Mouse (Mus musculus) thymus, postnatal 0 days (tissue): ENCODE data around the gene Ide. TPM values are rescaled to one million over a fixed set of nuclear protein-coding genes. Genes with fewer than 3 reads are reported as not detected.

Source experiments
- DNase-seq: peaks from one replicate; pipeline ENCODE4 v3.0.0-alpha.2; 2015; ENCODE audit warnings: low spot score
- polyA plus RNA-seq: library from polyadenylated mRNA; unstranded; fragments of >200 nt; fragmentation: Nextera tagmentation; extraction: Ambion mirVana; gene quantifications from 2 replicates; pipeline ENCODE4 v1.2.1, GENCODE M21; 2015

The Ide gene
- polyA plus RNA-seq, 1 experiment from 2014 or later = 38.5 TPM

- DNase-seq = no peak
Measured at GRCm38 (mm10) chr19:37335392-37335791, 2.3 kb downstream of the Ide start.

DNA sequence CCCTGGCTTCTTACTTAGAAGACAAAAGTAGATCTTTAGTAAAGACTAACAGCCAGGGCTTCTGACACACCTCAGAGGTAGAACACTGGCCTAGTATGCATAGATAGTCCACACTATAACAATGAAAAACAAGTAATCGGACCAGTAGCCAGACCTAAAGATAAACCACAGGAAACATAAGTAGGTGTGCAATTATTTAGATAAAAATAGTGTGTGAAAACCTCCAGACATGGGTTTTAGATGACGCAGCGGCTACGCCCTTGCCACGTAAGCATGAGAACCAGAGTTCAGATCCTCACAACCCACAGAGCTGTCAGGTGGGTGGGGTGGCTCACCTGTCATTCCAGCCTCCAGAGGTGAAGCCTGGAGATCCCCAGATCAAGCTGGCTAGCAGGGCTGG lies 4.3 kb downstream of the Ide start:
- no peak for DNase-seq

- DNase-seq = no peak
Measured at GRCm38 (mm10) chr19:37332726-37333125, 4.9 kb downstream of the Ide start.

DNA sequence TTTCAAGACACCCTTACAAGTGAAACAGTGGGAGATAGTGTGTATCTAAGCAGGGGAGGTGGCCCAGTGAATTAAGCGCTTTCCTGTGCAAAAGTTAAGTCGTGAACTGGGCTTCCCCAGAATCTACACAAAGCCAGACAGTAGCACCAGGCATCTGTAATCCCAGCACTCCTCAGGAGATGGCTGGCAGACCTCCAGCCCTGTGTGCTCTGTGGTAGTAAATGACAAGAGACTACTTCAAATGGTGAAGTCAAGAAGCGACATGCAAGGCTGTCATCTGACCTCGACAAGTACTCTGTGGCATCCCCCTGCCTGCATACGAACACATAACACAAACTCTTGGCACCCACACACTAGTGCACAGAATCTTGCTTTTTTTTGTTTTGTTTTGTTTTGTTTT lies 10.4 kb downstream of the Ide start:
- DNase-seq = no peak

DNA sequence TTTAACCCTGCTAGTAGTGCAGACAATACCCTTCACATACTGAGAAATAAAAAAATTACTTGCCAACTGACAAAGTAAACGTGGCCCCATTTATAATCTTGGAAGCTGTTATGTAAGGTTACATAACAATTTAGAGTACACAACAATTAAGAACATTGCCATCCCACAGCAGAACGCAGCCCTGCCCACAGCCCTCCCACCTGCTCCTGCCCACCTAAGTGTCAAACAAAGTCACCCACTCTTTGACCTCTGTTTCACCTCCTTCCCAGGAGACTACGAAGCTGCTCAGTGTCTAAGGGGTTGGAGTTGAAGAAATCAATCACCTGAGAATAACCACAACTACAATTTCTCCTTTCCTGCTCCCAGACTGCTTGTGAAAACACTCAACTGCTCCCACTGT lies 14.1 kb downstream of the Ide start:
- DNase-seq = no peak

- no peak for DNase-seq
Measured at GRCm38 (mm10) chr19:37320802-37321619, 16.6 kb downstream of the Ide start.

- DNase-seq = no peak
Measured at GRCm38 (mm10) chr19:37317359-37317758, 20.3 kb downstream of the Ide start.

DNA sequence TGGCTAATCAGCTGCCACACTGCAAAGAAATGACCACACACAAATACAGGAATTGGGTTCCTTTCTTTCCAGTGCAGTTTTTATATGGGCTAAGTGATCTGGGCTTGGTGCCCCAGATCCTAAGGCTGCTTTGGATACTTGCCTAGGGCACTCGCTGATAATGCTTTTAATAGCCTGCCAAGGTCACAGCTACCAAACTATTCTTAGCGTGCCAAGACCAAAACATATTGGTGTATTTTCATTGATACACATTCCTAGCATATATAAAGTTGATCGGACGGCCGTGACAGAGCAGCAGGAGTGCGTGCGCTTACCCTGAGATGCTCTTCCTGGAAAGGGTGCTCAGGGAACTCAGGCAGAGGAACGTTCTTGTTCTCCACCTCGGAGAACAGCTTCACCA lies 22.6 kb downstream of the Ide start:
- no peak for DNase-seq

DNA sequence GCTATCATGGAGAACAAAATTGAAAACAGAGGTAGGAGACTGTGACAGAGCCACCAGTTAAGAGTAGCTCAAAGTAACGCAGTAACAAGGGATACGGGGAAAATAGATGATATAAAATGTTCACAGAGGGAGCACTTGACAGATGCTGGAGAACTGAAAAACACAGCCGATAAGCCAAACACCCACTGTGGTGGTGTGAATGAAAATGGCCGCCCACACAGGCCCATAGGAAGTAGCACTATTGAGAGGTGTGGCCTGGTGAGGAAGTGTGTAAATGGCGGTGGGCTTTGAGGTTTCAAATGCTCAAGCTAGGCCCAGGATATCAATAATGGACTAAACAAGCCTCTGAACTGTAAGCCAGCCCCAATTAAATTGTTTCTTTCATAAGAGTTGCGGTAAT lies 26.2 kb downstream of the Ide start:
- no peak for DNase-seq

- DNase-seq = no peak
Measured at GRCm38 (mm10) chr19:37310133-37310532, 27.5 kb downstream of the Ide start.

- DNase-seq = no peak
Measured at GRCm38 (mm10) chr19:37308941-37309340, 28.7 kb downstream of the Ide start.

GRCm38 (mm10) chr19:37307826-37308545 lies 29.7 kb downstream of the Ide start:
- DNase-seq = no peak

- no peak for DNase-seq
Measured at GRCm38 (mm10) chr19:37306176-37306575, 31.5 kb downstream of the Ide start.

- DNase-seq = no peak
Measured at GRCm38 (mm10) chr19:37304866-37305265, 32.8 kb downstream of the Ide start.

DNA sequence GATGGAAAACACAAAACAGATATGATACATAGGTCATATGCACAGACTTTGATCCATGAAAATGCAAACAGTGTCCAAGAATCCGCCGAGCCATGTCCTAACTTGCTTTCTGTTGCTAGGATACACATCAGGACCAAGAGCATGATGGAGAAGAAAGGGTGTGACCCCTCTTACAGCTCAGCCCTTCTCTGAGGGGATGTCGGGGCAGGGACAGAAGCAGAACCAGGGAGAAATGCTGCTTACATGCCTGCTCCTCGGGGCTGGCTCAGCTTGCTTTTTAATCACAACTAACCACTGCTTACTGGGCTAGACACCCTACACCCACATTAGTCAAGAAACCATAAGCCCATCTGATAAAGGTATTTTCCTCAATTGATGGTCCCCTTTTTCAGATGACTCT lies 33.6 kb downstream of the Ide start:
- no peak for DNase-seq

DNA sequence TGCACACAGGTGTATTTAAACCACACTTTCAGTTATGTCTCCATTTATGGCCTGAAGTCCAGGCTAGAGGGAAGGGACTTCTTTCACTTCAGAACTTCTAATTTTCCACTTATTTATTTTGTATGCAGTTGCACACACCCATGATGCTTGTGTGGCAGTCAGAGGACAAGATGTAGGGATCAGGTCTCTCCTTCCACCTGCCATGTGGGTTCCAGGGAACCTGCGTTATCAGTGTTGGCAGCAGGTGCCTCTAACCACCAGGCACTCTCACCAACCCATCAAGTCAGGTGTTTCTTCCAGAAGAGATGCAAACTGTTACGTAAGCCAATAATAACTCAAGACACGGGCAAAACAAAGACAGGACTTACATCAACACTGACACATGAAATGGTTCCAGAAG lies 35.9 kb downstream of the Ide start:
- no peak for DNase-seq

DNA sequence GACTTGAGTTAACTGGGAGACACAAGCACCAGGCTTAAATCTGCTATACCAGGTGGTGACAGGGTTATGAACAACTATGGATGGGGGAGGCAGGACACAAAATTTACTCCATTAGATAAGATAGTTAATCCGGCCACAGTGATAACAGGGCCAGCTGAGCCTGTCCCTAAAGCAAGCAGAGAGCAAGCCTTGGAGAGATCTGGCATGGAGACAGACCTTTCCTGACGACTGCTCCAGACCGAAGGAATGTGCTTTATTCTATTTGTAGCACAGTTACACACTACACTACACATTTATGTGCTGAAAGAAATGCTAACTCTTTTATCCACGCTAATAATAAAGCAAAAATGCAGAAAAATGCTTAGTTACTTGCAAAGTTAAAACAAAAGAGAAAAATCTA lies 46.0 kb downstream of the Ide start:
- no peak for DNase-seq

DNA sequence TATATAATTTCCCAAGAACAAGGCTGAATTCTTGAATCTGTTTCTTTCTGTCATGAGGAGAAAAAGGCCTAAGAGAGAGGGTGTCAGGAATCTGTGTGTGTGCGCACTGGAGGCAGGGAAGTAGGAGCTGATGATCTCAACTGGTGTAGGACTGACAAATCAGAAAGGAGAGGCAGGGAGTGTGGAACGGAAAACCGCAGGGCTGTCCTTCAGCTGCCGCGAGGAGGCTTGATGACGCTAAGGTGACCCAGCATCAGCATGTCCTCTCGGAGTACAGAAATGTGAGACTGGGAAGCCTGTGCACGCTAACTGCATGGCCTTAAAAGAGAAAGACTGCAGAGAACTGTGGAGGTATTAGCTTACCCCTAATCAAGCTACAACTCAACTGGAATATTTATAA lies 46.7 kb downstream of the Ide start:
- DNase-seq = no peak

DNA sequence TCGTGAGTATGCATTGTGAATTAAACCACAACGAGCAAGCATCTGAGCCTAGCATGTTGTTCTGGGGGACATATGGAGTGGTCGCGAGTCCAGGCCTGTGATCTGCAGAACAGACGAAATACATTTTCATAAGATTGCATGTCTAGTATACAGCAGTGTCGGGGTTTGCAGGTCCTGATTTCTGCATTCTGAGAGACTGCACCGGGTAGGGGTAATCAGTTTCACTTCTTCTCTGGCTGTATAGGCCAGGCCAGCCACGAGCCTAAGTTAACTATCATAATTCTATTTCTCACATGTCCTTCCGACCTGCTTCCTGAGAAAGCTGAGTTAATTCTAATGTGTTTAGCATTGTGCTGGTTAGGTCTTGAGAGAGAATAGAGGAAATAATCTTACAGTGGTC lies 52.9 kb downstream of the Ide start:
- no peak for DNase-seq

GRCm38 (mm10) chr19:37283166-37283565 lies 54.5 kb downstream of the Ide start:
- DNase-seq = no peak

DNA sequence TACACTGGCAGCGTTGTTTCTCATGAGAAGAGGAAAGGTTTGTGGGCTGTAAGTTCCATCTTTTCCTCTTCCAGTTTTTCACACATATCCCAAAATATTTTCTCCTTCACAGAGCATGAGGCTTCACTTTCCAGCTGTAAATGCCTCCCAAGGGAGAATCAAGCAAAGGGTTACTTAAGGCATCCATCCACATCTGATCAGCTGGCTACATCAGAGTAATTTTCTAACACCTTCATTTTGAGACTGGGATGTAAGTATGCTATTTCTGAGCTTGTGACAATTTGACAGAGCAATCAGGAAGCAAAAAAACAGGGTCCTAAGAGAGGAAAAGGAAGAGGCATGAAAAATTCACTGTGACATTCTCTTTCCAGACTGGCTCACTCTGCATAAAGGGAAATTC lies 55.9 kb downstream of the Ide start:
- no peak for DNase-seq

GRCm38 (mm10) chr19:37279194-37279593 lies 58.5 kb downstream of the Ide start:
- no peak for DNase-seq

DNA sequence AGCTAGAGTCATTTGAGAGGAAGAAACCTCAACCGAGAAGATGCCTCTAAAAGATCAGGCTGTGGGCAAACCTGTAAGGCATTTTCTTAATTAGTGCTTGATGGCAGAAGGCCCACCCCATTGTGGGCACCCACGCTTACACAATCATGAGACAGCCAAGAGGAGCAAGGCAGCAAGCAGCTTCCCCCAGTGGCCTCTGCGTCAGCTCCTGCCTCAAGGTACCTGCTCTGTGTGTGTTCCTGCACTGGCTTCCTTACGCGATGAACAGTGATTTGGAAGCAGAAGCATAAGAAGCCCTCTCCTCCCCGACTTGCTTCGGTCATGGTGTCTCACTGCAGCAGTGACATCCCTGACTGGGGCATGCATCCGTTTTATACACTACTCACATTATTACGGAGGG lies 62.1 kb downstream of the Ide start:
- no peak for DNase-seq
